Mouse (Mus musculus): ENCODE measurements around the gene Lmx1b. TPM values are rescaled to one million over a fixed set of nuclear protein-coding genes. Genes with fewer than 3 reads are reported as not detected.
A peak's percentile ranks its signal among the peaks of the same experiment; 100 is the strongest.

Lmx1b gene
- polyA plus RNA-seq, 1 experiment from 2014 or later = 11.0 TPM

DNA sequence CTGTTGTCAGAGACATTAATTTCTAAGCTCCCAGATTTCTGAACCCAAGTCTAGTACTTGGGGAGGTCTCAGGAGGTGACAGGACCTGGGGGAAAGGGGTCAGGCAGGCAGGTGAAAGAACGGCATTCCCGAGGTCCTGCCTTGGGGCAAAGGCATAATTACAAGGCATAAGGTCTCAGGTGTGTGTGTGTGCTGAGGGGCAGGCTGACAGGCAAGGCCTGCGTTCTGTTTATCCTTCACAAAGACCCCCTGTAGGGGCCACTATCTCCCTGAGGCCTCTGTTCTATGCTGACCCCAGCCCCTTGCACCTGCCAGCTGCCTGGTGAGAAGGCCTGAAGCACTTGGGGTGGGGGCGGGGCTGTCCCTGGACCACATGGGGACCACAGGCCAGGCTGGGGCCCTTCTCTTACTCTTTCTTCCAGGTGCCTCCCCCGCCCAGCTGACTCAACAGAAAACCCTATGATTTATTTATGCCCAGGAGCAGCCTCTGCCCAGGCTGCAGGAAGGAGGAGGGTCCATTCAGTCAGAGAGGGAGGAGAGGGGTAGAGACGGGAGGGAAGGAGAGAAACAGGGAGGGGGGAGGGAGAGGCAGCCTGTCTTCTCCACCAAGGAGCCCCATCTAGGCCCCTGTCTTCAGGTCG lies 35.3 kb downstream of the Lmx1b start:
- peaks cover 26% of the 10 kb centered on the region for H3K36me3 ChIP-seq
- no peaks in the 10 kb centered on the region for H3K9me3 ChIP-seq (replicated peaks)
- 0 out of 2 replicates have a peak overlapping the region, but pooled peaks have one; percentile 32 for H3K27ac ChIP-seq
- 7% methylated on average over 7 of the region's 7 CpGs for WGBS
- peaks cover 75% of the 10 kb centered on the region for H3K4me1 ChIP-seq
- no peak for DNase-seq (ENCODE audit: low spot score)
- peak overlapping the region; percentile 7; the same call in 1 of the 2 replicates for H3K4me3 ChIP-seq
- peaks cover 63% of the 10 kb centered on the region for H3K27me3 ChIP-seq (ENCODE audit: low read depth, poor library complexity, severe bottlenecking)

DNA sequence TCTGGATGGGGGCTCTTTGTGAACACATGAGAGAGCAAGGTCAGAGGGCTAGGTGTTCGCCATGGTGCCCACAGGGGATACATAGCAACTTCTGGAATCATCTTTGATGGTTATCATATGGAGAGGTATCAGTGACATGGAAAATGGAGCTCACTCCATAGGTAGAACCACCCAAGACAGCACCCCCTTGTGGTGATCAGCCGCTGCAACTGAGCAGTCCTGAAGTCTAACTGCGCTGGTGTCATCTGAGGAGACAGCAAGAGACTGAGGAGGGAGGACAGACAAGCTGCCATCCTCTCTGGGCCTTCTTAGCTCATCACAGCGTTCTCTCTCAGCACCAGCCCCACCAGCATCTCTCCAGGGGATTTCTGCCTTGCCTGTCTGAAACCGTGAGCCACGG lies 39.8 kb downstream of the Lmx1b start:
- H3K36me3 ChIP-seq = peaks cover 15% of the 10 kb centered on the region
- DNase-seq (ENCODE audit: low spot score) = no peak
- H3K4me3 ChIP-seq = no peak overlapping the region
- peaks cover 79% of the 10 kb centered on the region for H3K4me1 ChIP-seq
- peaks cover 40% of the 10 kb centered on the region for H3K27me3 ChIP-seq (ENCODE audit: low read depth, poor library complexity, severe bottlenecking)
- WGBS = 49% methylated on average over 6 of the region's 6 CpGs
- no peaks in the 10 kb centered on the region for H3K9me3 ChIP-seq (replicated peaks)
- no peak overlapping the region for H3K27ac ChIP-seq

DNA sequence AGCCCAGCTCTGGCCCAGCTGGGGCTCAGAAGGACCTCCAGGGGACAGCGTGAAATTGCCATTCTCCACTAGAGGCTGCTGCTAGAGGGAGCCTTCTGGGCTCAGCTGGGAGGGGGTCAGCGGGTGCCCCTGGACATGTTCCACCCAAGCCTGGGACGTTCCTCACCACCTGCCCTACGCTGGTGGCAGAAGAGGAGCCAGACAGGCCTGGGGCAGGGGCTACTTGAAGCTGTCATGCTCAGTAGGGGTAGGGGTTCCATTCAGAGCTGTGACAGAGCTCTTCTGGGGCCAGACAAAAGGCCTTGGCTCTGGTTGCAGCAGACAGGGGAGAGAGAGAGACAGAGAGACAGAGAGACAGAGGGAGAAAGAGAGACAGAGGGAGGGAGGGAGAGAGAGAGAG lies 42.9 kb downstream of the Lmx1b start:
- 57% methylated on average over 4 of the region's 4 CpGs for WGBS
- Histone ChIP-seq H3K4me3 (no peak overlapping the region), H3K9me3 (replicated peaks) (no peaks in the 10 kb centered on the region), H3K36me3 (peaks cover 13% of the 10 kb centered on the region), H3K4me1 (peaks cover 80% of the 10 kb centered on the region), H3K27me3 (ENCODE audit: low read depth, poor library complexity, severe bottlenecking) (peaks cover 10% of the 10 kb centered on the region; the same call in 1 of the 2 replicates), H3K27ac (peak overlapping the region; percentile 56; the same call in 1 of the 2 replicates)
- no peak for DNase-seq (ENCODE audit: low spot score)

DNA sequence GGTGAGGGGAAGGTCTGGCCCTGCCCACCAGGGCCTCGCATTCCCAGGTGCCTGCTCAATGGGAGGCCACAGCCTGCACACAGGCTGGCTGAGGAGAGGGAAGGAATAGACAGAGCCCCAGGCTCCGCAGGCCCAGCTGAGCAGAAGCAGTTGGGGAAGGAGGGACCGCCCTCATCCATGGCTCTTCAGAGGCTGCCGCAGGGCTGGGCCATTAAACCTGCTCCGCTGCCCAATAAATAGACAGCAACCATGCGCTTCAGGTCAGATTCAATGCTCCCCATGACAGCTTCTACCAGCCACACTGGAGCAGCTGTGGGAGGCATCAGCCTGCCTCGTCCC lies 45.3 kb downstream of the Lmx1b start:
- H3K36me3 ChIP-seq = peaks cover 11% of the 10 kb centered on the region
- H3K27ac ChIP-seq = peak overlapping the region; percentile 75
- H3K27me3 ChIP-seq (ENCODE audit: low read depth, poor library complexity, severe bottlenecking) = peaks cover 5% of the 10 kb centered on the region; the same call in 1 of the 2 replicates
- H3K4me1 ChIP-seq = peaks cover 84% of the 10 kb centered on the region
- no peaks in the 10 kb centered on the region for H3K9me3 ChIP-seq (replicated peaks)
- 10% methylated on average over 7 of the region's 7 CpGs for WGBS
- no peak overlapping the region for H3K4me3 ChIP-seq
- DNase-seq (ENCODE audit: low spot score) = peak; percentile 61

DNA sequence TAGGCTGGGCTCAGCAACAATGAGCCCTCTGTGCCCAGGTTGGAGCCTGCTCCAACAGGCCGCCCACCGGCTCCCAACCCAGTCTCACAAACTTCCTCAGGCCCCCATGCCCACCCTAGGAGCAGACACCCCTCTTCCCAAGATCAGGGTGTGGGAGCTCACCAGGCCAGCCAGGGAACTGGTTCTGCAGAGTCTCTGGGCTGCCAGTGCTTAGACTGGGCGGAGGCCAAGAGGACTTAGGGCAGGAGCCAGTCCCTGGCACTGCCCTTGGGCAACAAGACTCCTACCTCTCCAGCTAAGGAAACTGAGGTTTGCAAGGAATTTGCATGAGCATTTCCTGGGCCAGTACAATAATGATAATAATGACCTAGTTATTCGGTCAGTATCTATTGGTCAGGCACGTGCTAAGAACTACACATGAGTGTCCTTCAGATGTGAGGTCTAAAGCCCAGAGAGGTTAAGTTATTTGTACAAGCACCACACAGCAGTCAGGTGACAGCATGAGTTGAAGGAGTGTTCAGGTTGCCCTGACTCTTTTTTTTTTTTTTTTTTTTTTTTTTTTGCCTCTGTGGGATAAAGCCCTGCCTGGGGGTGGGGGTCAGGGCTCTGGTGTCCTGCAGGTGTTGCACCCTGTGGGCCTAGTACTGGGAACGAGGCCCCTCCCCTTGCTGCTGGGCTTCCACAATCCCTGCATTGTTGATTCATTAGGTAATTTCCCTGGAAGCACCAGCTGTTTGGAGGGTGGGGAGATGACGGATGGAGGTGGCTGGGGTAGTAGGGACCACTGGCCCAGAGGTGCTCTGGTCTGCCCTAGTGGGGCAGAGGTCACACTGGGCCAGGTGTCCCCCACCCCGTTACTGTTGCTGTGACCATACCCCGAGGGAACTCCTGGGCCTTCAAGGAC lies 45.9 kb downstream of the Lmx1b start:
- H3K9me3 ChIP-seq (replicated peaks) = no peaks in the 10 kb centered on the region
- H3K4me1 ChIP-seq = peaks cover 83% of the 10 kb centered on the region
- 53% methylated on average over 9 of the region's 9 CpGs for WGBS
- H3K27me3 ChIP-seq (ENCODE audit: low read depth, poor library complexity, severe bottlenecking) = peaks cover 5% of the 10 kb centered on the region; the same call in 1 of the 2 replicates
- H3K36me3 ChIP-seq = peaks cover 11% of the 10 kb centered on the region
- H3K27ac ChIP-seq = peak overlapping the region; percentile 83
- DNase-seq (ENCODE audit: low spot score) = peak; percentile 63
- H3K4me3 ChIP-seq = no peak overlapping the region

DNA sequence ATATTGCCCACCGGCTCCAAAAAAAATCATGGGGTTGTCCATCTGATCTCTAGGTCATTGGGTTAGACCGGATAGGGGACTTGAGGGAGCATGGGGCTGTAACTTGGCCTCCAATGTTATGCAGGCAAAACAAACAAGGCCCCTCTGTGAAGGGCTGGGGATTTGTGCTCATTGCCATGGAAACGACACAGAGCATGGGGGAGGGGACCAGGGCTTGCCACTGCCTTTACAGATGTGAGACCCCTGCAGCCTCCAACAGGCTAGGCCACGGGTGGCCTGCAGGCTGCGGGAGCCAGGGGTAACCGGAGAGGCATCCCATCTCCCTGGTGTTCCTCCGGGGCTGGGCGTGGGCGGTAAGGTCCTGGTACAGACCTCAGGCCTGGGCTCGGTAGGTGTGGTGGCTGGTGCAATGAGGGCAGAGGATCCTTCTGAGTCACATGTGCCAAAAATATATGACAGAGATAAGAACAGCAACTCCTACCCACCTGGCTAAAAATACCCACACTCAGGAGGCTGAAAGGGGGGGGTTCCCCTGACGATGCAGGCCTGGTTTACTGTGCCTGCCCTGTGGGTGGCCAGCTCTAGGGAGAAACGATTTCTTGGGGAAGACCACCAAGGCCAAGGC lies 47.3 kb downstream of the Lmx1b start:
- Histone ChIP-seq H3K4me1 (peaks cover 85% of the 10 kb centered on the region), H3K27ac (peak overlapping the region; percentile 83), H3K27me3 (ENCODE audit: low read depth, poor library complexity, severe bottlenecking) (peaks cover 9% of the 10 kb centered on the region; the same call in 1 of the 2 replicates), H3K36me3 (peaks cover 13% of the 10 kb centered on the region), H3K9me3 (replicated peaks) (no peaks in the 10 kb centered on the region), H3K4me3 (peak overlapping the region; percentile 31)
- DNase-seq (ENCODE audit: low spot score) = peak; percentile 83
- WGBS = 8% methylated on average over 12 of the region's 12 CpGs

DNA sequence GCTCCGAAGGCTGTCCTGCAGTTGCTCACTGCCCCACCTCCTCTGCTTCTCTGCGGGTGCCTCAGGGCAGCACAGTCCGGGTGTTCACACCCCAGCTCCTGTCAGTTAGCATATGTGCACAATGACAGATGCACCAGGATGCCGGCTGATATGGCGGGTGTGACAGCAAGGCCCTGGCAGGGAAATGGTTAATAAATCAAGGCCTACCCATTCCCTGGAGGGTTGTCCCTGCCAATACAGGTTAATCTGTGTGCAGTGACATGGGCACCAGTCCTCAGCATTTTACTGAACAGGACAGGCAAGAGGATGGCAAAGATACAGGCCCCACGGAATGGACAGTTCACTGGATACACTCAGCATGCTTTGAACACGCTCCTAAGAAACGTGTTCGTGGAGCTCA lies 51.0 kb downstream of the Lmx1b start:
- WGBS = 79% methylated on average over 9 of the region's 9 CpGs
- 0 out of 2 replicates have a peak overlapping the region, but pooled peaks have one; percentile 2 for H3K27ac ChIP-seq
- peaks cover 6% of the 10 kb centered on the region; the same call in 1 of the 2 replicates for H3K36me3 ChIP-seq
- H3K27me3 ChIP-seq (ENCODE audit: low read depth, poor library complexity, severe bottlenecking) = peaks cover 20% of the 10 kb centered on the region
- no peaks in the 10 kb centered on the region for H3K9me3 ChIP-seq (replicated peaks)
- no peak for DNase-seq (ENCODE audit: low spot score)
- H3K4me3 ChIP-seq = no peak overlapping the region
- H3K4me1 ChIP-seq = peaks cover 85% of the 10 kb centered on the region

DNA sequence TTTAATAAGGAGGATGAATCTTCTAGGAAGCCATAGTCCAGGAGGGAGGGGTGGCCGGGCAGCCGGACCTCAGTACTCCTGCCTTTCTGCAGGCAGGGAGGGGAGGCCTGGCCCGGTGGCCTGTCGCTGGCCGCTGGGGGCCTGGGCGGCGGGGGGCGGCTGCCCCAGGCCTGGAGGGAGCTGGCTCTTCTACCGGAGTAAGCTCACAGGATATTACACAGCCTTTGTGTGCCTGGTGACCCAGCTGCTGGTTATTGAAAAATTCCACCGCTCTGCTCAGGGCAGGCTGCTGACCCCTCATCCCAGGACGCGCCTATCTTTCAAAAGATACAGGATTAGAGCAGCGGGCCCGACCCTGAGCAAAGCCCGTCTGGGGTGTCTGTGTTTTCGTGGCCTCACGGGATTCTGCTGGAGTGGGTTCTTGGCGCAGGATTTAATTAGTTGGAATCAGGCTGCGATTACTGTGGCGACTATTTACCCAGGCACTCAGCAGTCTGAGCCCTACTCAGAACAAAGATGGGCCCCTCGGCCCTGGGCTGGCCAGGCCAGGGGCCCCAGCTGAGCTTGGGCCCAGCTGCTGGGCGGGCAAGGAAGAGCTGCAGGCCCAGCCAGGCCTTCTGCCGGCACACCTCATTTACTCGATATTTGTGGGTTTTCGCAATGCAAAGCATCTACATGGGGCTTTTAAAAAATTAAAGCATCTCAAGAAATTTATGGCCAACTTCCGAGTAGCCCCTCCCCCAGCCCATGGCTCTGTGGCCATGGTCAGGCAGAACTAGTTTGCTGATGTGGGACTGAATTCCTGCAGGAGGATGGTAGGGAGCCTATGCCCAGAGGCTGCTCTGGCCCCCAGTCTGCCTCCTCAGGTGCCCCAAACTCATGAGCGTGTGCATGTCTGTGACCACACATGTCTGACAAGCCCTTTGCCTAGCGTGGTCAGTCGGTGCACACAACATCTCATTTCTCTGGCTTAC lies 55.1 kb downstream of the Lmx1b start:
- peak overlapping the region; percentile 88 for H3K27ac ChIP-seq
- 0 out of 2 replicates have a peak, but pooled peaks cover 2% of the 10 kb centered on the region for H3K36me3 ChIP-seq
- H3K4me1 ChIP-seq = peaks cover 89% of the 10 kb centered on the region
- no peaks in the 10 kb centered on the region for H3K9me3 ChIP-seq (replicated peaks)
- peak; percentile 69 for DNase-seq (ENCODE audit: low spot score)
- H3K4me3 ChIP-seq = peak overlapping the region; percentile 26
- WGBS = 21% methylated on average over 29 of the region's 29 CpGs
- peaks cover 60% of the 10 kb centered on the region for H3K27me3 ChIP-seq (ENCODE audit: low read depth, poor library complexity, severe bottlenecking)

DNA sequence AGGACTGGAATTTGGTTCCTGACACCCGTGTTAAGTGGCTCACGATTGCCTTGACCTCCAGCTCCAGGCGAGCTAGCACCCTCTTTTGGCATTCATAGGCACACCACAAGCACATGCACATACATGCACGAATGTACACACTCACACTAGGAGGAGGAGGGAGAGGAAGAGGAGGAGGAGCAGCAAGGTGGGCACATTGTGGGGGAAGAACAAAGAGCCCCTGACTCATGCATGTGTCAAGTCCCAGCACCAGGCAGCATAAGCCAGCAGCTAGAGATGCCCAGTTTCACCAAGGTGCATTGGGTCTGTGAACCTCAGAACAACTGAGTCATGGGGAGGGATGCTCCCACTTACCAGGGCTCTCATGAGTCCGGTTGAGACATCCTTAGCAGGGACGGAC lies 56.5 kb downstream of the Lmx1b start:
- WGBS = 14% methylated on average over 6 of the region's 6 CpGs
- Histone ChIP-seq H3K27ac (peak overlapping the region; percentile 88), H3K4me3 (no peak overlapping the region), H3K4me1 (peaks cover 97% of the 10 kb centered on the region), H3K9me3 (replicated peaks) (no peaks in the 10 kb centered on the region), H3K36me3 (no peaks in the 10 kb centered on the region), H3K27me3 (ENCODE audit: low read depth, poor library complexity, severe bottlenecking) (peaks cover 71% of the 10 kb centered on the region)
- no peak for DNase-seq (ENCODE audit: low spot score)

DNA sequence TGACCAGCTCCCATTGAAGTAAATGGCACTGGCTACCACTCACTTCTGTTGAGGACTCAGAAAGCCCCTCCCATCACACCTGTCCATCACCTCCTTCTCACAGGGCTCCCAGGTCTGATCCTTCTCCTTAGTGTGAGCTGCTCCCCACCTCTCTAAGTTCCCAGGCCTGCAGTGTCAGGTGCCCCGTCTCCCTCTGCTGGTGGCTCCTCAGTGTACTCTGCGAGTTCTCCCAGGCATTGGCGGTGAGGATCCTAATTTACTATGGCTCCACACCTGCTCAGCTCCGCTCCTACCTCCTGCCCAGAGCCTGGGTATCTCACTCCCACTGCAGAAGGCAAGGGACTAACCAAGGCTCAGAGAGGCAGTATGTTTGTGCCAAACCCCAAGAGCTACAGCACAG lies 57.0 kb downstream of the Lmx1b start:
- peak overlapping the region; percentile 88; the same call in 1 of the 2 replicates for H3K27ac ChIP-seq
- 8% methylated on average over 4 of the region's 4 CpGs for WGBS
- no peak overlapping the region for H3K4me3 ChIP-seq
- no peaks in the 10 kb centered on the region for H3K9me3 ChIP-seq (replicated peaks)
- peak; percentile 62 for DNase-seq (ENCODE audit: low spot score)
- peaks cover 99% of the 10 kb centered on the region for H3K4me1 ChIP-seq
- H3K27me3 ChIP-seq (ENCODE audit: low read depth, poor library complexity, severe bottlenecking) = peaks cover 75% of the 10 kb centered on the region
- no peaks in the 10 kb centered on the region for H3K36me3 ChIP-seq

DNA sequence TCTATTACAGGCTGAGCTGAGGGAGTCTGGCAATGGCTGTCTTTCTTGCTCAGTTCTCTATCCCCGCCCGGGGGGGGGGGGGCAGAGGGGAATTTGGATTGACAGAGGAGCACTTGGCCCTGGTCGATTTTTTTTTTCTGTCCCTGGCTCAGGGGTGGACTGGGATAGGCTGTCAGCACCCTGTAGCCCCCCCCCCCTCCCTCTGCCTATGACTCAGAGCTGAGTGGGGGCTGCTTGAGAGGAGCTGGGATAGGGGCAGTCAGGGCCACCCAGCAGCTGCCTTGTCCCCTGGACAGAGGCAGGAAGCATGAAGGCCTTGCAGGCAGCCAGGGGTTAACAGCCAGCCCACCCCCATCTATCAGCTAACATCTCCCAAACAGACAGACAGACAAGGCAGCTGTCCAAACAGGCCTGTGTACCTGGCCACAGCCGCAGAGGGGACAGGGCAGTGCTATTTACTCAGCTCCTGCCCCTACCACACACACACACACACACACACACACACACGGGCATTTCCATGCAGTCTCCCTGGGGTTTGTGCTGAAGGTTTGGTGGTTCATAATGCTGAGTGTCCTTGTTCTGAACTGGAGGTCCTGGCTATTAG lies 57.8 kb downstream of the Lmx1b start:
- Histone ChIP-seq H3K9me3 (replicated peaks) (no peaks in the 10 kb centered on the region), H3K27me3 (ENCODE audit: low read depth, poor library complexity, severe bottlenecking) (peaks cover 83% of the 10 kb centered on the region), H3K36me3 (no peaks in the 10 kb centered on the region), H3K4me3 (peak overlapping the region; percentile 6; the same call in 1 of the 2 replicates), H3K27ac (peak overlapping the region; percentile 57), H3K4me1 (peaks cover 100% of the 10 kb centered on the region)
- DNase-seq (ENCODE audit: low spot score) = no peak
- 3% methylated on average over 5 of the region's 5 CpGs for WGBS

All from limb, embryonic 10.5 days (tissue).